Mouse (Mus musculus): Measurements from ENCODE around the gene Efnb2.

GRCm38 (mm10) chr8:8619221-8620194, 41.5 kb downstream of the Efnb2 start:
- TF ChIP-seq POLR2A (IDR thresholded peaks at IDR 0.05; ENCODE audit: low read depth, low read length) (no peak), CTCF (IDR thresholded peaks at IDR 0.05; ENCODE audit: extremely low read depth, insufficient read depth, insufficient read length, insufficient replicate concordance) (no peak)

All from spleen, adult 2 months (tissue).